Mouse (Mus musculus) neutrophil, adult 5-6 weeks (primary cell): ENCODE data around the gene Hdac9. TPM values are rescaled to one million over a fixed set of nuclear protein-coding genes. Genes with fewer than 3 reads are reported as not detected.

Experiments
- ATAC-seq: fragments of 151-379, 151-347 bp; 2 replicates; pipeline ENCODE4 v1.8.0; 2017; ENCODE audit warnings: mild to moderate bottlenecking, moderate TSS enrichment; ENCODE audit not compliant: insufficient number of reproducible peaks, poor library complexity, low FRiP score, severe bottlenecking; ENCODE audit errors: extremely low read depth
- total RNA-seq: library from RNA; stranded (forward); fragments of 200-1000 nt; gene quantifications from 2 replicates; pipeline ENCODE4 v1.2.3, GENCODE M21; 2017

The Hdac9 gene
- 54.9 and 65.9 TPM in 2 replicates for total RNA-seq

DNA sequence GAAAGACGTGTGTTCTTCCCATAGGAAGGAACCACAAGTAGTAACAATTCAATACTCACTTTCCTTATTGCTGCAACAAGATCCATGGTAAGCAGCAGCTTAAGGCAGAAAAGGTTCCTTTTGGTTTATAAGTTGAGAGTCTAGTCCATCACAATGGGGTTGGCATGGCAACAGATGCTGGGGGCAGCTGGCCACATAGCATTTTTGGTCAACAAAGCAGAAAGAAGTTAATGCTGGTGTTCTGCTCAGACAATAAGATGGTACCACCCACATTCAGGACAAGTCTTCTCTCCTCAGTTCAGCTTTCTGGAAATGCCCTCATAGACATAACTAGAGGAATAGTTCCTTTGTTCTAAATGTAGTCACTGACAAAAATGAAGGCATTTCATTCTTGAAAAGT is at the start of gene Hdac9:
TSS of gene Hdac9 (minus strand) at position 101 of the 400 bp plus-strand sequence.
- no peak for ATAC-seq

DNA sequence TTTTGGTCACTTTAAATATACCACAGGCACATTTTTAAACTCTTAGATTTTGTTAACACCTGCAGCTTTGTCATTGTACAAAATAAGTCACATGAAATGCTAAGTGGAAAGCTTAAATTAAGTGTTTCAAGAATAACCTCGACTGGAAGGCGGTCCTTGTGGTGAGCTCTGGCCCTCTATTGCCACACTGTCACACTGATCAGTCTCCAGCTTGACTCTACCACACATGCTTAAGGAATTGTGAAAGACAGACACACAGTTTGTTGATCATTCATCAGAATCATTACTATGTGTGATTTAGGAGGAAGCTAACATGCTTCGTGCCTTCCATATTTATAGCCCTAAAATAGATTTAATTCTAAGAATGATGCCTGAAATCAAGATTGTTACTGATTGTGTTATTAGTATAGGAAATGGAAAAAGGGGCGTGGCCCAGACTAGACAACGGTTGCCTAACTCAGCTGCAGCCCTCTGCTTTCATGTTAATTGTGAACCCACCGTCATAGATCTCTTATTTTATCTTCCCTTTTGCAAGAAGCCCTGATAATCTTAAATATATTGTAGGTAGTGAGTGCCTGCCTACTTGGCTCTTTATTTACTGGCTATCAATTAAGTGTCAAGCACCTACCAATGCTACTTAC is 32.3 kb upstream of the Hdac9 start:
- ATAC-seq = no peak

DNA sequence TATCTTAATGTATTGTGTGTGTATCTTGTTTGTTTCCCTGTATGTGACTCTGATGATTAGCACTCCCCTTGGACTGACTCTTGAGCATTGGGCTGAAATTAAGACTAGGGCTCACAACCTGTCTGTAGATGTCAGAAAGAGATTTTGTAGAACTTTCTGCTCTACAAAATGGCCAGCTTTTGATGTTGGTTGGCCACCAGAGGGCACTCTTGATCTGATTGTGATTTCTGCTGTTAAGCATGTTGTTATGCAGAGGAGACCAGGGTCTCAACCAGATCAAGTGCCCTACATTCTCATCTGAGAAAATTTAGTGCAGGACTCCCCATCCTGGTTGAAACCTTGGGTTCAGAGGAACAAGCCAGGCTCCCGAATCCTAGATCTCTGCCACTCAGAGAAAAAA is 21.0 kb upstream of the Hdac9 start:
- no peak for ATAC-seq

DNA sequence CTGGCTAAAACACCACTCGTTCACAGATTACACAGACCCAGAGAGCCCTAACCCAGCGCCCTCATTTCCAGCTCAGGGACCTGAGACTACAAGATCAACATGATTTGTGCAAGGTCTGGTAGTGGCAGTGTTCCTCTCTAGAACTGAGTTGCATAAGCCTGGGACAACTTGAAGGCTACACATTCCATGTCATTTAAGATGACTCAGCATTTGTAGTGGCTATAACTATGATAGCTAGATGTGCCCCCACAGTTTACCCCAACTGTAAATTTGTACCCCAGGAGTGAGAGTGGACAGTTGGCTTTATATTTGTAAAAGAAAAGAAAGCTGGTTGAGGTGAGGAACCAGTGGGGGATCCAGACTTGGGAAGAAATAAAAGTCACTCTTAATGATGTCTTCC is 8.9 kb downstream of the Hdac9 start:
- ATAC-seq = no peak

DNA sequence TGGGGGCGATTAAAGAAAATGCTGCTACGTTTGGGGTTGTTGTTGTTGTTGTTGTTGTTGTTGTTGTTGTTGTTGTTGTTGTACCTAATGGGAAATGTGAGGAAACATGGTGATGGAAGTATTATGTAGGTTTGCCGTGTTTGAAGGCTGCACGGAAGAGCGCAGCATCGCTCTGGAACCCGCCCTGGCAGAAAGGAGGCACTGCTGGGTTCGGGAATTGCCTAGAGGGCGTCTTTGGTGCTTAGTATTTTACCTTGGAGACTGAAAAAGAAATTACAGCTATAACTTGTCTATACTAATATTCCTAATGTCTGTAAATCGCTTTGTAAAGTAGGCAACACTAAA is 9.4 kb downstream of the Hdac9 start:
- ATAC-seq = no peak

DNA sequence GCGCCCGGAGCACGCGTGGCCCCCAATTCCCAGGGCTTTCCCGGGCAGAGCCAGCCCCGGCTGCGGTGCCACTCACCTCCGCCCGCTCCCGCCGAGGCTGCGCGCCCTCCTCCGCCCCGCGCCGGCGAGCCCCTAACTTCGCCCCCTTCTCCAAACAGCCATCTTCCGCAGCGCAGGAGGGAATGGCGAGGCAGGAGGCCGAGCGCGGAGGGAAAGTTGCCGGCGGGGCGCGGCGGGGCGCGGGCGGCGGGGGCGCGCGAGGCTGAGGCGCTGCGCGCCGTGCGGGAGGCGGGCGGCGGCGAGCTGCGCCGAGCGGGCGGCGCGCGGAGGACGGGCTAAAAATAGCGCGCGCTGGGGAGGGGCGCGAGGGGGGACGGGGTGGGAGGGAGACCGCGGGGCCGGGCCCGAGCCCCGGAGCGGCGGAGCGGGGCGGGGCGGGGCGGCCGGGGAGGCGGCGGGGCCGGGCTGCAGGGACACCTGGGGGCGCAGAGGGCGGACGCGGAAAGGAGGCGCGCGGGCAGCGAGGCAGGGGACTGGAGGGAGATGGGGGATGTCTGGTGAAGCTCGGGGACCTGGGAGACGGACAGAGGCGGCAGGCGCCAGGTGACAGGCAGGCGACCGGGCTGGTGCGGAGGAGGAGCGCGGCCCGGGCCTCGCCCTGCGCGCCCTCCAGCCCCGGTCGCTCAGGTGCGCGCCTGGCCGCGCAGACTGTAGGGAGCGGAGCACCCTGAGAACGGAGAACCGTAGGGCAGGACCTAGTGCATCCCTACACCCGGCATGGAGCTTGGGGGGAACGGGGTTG is 10.0 kb downstream of the Hdac9 start:
- ATAC-seq = peak; percentile 16; the same call in 1 of the 2 replicates

DNA sequence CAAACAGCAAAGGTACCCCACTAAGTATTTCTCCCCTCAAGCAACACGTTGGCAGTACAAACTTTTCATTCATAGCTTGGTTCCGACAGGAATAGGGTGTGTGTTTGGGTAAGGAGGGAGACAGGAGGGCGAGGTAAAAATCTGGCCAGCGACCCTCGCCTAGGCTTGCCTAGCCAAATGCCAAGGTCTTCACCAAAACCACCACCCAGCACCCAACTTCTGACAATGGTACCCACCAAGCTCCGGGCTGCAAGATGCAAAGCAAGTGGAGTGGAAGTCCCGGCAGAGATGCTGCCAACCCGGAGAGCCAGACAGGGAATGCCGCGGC is 10.6 kb downstream of the Hdac9 start:
- no peak for ATAC-seq

DNA sequence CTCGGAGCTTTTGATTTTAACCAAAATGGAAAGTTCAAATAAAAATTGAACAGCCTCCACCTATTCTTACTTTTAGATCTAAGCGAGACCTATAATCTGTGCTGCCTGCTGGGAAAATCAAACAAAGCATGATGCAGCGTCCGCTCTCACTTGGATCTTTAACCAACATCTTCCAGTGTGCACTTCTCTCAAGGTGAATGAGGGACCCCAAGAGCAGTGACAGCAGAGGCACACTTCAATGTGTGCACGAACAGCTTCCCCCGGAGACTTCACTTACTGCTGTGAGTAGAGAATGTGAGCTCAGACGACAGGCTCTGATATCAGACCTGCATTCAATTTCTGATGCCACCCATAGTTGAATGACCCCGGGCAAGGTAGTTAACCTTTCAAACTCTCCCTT is 16.7 kb downstream of the Hdac9 start:
- ATAC-seq = no peak

DNA sequence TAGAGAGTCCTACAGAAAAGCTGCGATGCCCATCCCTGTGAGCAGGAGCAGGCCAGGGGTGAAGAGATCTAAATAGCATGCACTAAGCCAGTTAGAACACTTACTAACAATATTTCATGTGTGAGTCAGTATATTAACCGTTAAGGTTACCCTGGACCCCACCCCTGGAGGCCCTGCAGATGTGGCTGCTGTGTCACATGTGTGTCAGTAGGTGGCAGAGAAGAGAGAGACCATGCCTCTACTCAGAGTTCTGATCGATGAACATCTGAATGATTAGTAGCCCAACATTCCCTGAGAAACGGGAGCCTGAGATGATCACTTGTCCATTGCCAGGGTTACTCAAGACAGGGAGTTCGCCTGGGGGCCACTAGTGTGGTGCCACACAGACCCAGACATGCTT is 22.0 kb downstream of the Hdac9 start:
- ATAC-seq = no peak

DNA sequence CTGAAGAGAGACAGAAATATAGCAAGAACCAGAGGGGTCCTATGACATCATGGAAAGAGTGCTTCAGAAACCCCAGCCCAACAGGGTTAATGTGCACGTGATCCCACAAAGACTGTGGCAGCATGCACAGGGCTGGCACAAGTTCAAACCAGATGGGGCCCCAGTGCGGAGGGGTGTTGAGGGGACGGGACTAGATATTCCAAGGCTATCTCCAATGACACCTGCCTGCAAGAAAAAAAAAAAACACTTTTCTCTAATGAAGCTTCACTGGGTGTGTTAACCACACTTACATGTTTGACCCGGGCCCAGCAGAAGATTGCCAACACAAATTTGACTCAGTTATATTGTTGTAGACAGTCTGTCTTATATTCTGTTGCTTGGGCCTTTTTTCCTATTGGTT is 28.2 kb downstream of the Hdac9 start:
- no peak for ATAC-seq

DNA sequence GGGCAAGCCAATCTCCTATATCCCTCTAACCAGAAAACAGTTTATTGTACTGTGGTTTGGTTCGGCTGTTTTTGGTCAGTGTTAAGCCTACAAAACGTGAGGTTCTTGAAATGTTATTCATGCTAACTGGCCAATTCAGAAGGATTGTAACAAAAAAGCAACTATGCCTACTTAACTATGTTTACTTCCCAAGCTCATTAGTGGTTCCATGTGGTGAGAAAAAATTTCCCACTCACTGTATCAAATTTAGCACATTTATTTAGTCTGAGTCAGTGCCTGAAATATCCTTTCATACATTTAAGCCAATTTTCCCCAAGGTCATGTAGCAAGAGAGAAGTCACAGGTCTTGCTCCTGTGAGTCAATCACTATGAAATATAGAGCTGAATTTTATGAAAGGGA is 42.0 kb downstream of the Hdac9 start:
- no peak for ATAC-seq

DNA sequence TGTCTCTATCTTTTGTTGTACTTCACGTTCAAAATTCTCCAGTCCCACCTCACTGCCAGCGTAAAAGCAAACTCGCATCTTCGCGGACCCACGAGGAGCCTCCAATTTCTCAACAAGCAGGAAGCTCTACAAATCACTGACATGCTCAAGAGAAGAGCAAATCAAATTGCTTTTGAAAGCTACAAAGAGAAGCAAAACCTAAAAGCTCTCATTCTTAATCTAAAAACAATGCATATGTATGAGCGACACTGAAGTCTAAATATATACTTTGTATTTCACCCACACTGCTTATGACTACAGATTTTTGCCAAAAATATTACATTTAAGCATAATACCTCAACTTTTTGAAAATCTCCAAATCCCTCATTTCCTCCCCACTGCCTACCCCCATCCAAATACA is 45.9 kb downstream of the Hdac9 start:
- no peak for ATAC-seq

DNA sequence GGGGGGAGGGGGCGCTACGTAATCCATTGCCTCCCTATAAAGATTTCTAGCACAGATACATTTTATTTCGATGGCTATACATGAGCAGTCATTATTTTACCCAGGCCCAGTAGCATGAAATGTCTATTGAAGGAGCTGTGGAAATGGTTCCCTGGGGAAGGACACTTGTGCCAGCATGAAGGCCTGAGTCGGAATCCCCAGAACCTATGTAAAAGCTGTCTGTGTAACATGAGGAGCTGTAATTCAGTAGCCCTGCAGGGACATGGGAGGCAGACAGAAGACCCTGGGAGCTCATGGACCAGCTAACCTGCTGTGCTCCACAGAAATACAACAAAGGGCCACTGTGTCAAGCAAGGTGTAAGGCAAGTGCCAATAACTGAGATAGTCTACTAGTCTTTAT is 75.7 kb downstream of the Hdac9 start:
- ATAC-seq = no peak

DNA sequence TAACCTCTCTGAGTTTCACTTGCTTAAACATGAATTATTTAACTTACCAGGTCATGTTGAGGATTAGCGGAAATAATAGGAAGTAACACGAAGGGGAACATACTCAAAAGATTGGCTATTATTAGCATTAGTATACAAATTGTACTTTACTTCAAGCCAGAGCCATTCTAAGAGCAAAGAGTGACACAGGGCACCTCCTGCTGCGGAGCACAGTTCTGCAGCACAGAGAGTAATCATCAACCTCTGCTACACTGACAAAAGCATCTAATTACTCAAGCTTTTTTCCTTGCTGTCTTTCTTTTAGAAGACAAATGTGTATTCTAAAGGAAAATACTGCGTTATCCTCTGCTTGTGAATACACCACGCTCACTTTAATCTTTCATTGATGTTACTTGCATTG is 79.6 kb downstream of the Hdac9 start:
- ATAC-seq = no peak

DNA sequence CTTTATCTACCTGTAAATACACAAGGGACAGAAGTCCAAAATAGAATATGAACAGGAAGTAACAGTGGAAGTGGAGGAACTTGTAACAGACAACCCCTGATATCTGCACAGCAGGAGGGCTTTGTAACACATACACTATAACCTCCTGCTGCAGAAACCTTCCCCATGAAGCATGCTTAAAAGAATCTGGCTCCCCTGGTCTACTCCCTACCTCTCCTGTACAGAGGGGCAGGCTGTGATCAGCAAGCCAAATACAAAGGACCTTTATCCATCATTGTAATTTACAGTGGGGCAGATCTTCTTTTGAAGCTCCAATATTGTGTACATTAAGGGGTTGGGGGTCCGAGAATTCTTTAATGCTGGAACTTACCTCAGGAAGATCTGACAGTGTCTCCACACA is 80.0 kb downstream of the Hdac9 start:
- no peak for ATAC-seq

DNA sequence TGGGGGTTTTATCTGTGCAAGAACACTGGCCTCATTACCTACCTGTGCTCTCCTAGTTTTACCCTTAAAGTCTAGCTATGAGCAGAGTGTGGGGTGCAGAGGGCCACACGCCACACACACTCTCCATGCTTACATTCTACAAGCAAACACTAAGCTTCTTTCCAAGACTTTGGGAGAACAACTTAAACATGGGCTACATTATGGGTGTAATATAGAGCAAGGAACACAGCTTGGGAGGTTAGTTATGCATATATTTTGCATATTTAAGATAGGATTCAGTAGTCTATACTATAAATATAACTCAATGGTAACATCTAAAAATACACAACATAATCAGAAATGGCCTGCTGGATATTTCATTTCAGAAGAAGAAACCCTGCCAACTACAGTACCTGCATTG is 80.8 kb downstream of the Hdac9 start:
- ATAC-seq = no peak

DNA sequence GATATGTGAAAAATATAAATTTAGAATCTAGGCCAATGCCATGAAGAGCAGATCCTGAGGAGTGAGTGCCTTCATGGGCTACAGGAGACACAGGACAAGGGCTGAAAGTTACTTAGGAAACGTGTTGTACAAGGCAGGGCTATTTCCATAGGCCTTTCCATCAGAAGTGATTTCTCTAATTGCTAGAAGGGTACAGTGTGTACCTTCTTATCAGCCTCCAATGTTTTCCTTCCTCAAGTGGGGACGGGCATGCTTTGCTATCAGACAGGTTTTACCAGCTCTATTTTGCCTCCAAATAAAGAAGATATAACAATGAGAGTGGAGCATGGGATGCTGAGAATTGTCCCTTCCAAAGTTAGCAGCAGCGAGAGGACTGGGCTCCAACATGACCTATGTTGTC is 81.4 kb downstream of the Hdac9 start:
- ATAC-seq = no peak

DNA sequence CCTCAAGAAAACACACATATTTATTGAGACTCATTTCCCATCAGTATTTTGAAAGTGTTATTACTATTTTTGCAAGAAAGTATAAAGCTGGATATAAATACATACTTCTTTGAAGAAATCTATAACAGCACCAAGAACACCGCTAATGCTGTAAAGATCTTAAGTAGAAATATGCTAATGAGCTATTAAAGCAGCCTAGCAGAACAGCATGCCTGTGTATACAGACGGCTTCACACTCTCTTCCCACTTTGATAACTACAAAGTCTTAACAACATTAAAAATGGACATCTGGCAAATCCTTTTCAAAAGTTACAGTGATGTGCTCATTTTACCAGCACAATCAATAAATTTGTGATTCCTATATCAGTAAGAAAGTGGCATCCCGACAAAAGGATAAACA is 88.2 kb downstream of the Hdac9 start:
- ATAC-seq = no peak

DNA sequence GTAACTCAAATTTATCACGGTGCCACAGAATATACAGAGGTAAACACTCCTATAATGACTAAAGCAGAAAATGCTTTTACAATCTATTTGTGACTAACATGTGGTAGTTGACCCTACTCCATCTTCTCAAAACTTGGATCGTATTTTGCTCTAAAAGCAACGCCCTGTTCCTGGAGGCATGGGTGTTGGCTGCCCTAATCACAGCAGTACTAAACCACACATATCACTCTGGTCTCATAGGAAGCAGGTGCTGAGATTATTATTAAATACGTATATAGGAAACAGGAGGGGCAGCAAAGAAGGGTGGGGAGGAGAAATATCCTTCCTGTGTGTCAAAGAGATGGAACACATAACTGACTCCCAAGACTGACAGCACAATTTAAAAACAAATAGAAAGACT is 90.0 kb downstream of the Hdac9 start:
- ATAC-seq = no peak

DNA sequence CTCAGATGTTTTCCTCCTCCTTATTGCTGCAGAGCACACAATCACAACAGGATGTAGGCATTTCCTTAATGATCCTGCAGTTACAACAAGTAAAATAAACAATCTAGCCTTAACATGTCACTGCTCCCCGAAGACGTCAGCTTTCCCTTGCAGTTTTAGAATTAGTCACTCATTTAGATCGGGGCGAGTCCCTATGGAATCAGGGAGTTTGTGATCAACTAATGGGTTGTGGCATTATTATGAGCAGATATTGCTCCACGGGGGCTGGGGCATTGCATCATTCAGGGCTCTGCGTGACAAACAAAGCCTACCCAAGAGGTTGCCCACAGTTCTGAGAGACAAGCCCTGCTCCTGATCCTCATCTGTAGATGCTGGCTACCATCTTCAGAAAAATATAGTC is 96.7 kb downstream of the Hdac9 start:
- no peak for ATAC-seq
